In genomic region chr3:55089291-55089690, GRCm38 (mm10) we compare ENCODE assay signal across 24 mouse cellular contexts. TPM values are rescaled to one million over a fixed set of nuclear protein-coding genes. Genes with fewer than 3 reads are reported as not detected.
DNase-seq lines count a peak whose midpoint lies in the region; ATAC-seq and TF ChIP-seq lines count a peak whose summit lies in the region.
"Had no signal": no experiment of that assay in that cellular context is flagged by ENCODE, and none has a peak within 500 bp of the region (broad histone marks: within the 10 kb centered on the region; RNA-seq: fewer than 3 reads in every experiment).

No protein-coding gene starts in this region.

- no peak overlapping the region for H3K4me2 ChIP-seq in liver, embryonic 15.5 days
- H3K4me2 ChIP-seq in liver, postnatal 0 days (ENCODE audit: low read depth, low read length), result no peak overlapping the region
- H3K4me2 ChIP-seq in stomach, postnatal 0 days (replicated peaks; ENCODE audit: low read depth), result no peak overlapping the region
- H3K4me2 ChIP-seq: forebrain, embryonic 13.5 days; heart, embryonic 11.5 days; heart, embryonic 15.5 days; hindbrain, embryonic 15.5 days had no signal

- DNase-seq in adrenal gland, postnatal 25 days, result peak; percentile 22
- DNase-seq in adrenal gland, adult 2 months, result no peak
- no peak for DNase-seq in liver
- DNase-seq in liver, postnatal 0 days, result peak; percentile 27
- no peak for DNase-seq in stomach, postnatal 0 days (ENCODE audit: low spot score)
- DNase-seq in layer of hippocampus, adult 11-12 months (ENCODE audit: low spot score), result no peak
- DNase-seq in cerebellum, postnatal 4 days (ENCODE audit: low spot score in 2 of 2), result no peak
- DNase-seq: adrenal gland, postnatal 10 days; B cell, adult 2 months; cerebellum, adult 11-12 months; cerebellum, adult 9-10 months; cerebellum, postnatal 36 days; gastrocnemius, adult 2 months; gastrocnemius, postnatal 25 days; heart, adult 18-20 months; heart, postnatal 14 days had no signal

- no peak overlapping the region for H3K4me3 ChIP-seq in liver, embryonic 15.5 days (replicated peaks)
- H3K4me3 ChIP-seq in liver, postnatal 0 days (ENCODE audit: low read depth, low read length), result no peak overlapping the region
- H3K4me3 ChIP-seq in stomach, postnatal 0 days (ENCODE audit: low read depth, low read length), result no peak overlapping the region
- H3K4me3 ChIP-seq: embryonic facial prominence, embryonic 10.5 days; forebrain, embryonic 13.5 days; gastrocnemius, adult 2 months; heart, embryonic 15.5 days; hindbrain, embryonic 15.5 days had no signal

- H3K27me3 ChIP-seq in liver, embryonic 15.5 days, result no peaks in the 10 kb centered on the region
- no peaks in the 10 kb centered on the region for H3K27me3 ChIP-seq in liver, postnatal 0 days (ENCODE audit: insufficient read depth, low read length)
- no peaks in the 10 kb centered on the region for H3K27me3 ChIP-seq in stomach, postnatal 0 days (ENCODE audit: control insufficient read depth, insufficient read depth, low read length)
- H3K27me3 ChIP-seq: forebrain, embryonic 13.5 days; heart, embryonic 15.5 days had no signal

- no peak for TF ChIP-seq CTCF in liver, postnatal 0 days (IDR thresholded peaks at IDR 0.05; ENCODE audit: low read depth)
- no peak for TF ChIP-seq CTCF in stomach, postnatal 0 days (IDR thresholded peaks at IDR 0.05; ENCODE audit: low read depth)

- WGBS in liver, embryonic 15.5 days (ENCODE audit: insufficient replicate concordance), result 61% methylated on average over 4 of the region's 4 CpGs
- 58% methylated on average over 4 of the region's 4 CpGs for WGBS in liver, postnatal 0 days (ENCODE audit: insufficient replicate concordance)
- 54% methylated on average over 4 of the region's 4 CpGs for WGBS in stomach, postnatal 0 days

- no peak overlapping the region for H3K27ac ChIP-seq in liver, embryonic 15.5 days (replicated peaks)
- no peak overlapping the region for H3K27ac ChIP-seq in liver, postnatal 0 days (ENCODE audit: low read depth)
- H3K27ac ChIP-seq in stomach, postnatal 0 days (replicated peaks), result no peak overlapping the region
- H3K27ac ChIP-seq: embryonic facial prominence, embryonic 10.5 days; forebrain, embryonic 13.5 days; gastrocnemius, adult 2 months; heart, embryonic 15.5 days; hindbrain, embryonic 15.5 days had no signal

- no peaks in the 10 kb centered on the region for H3K4me1 ChIP-seq in liver, embryonic 15.5 days (replicated peaks)
- peaks cover 7% of the 10 kb centered on the region; the same call in 1 of the 2 replicates for H3K4me1 ChIP-seq in liver, postnatal 0 days (ENCODE audit: insufficient read depth)
- H3K4me1 ChIP-seq in stomach, postnatal 0 days (replicated peaks; ENCODE audit: control insufficient read depth, insufficient read depth), result no peaks in the 10 kb centered on the region
- H3K4me1 ChIP-seq: embryonic facial prominence, embryonic 10.5 days had no signal

- no peaks in the 10 kb centered on the region for H3K9me3 ChIP-seq in liver, embryonic 15.5 days (replicated peaks)
- no peaks in the 10 kb centered on the region for H3K9me3 ChIP-seq in liver, postnatal 0 days (ENCODE audit: low read length)
- H3K9me3 ChIP-seq in stomach, postnatal 0 days (ENCODE audit: control insufficient read depth, low read length), result no peaks in the 10 kb centered on the region
- H3K9me3 ChIP-seq: embryonic facial prominence, embryonic 10.5 days; forebrain, embryonic 13.5 days; G1E; heart, embryonic 15.5 days; hindbrain, embryonic 15.5 days had no signal

- ATAC-seq in liver, embryonic 15.5 days (ENCODE audit: insufficient read depth), result peak; percentile 25; the same call in 1 of the 2 replicates
- ATAC-seq in liver, postnatal 0 days, result peak; percentile 91
- ATAC-seq in stomach, postnatal 0 days (ENCODE audit: low FRiP score, low TSS enrichment), result peak; percentile 67
- ATAC-seq: CD4-positive, CD25-positive, alpha-beta regulatory T cell, adult 4 months; forebrain, embryonic 13.5 days had no signal

- no peaks in the 10 kb centered on the region for H3K36me3 ChIP-seq in liver, embryonic 15.5 days (replicated peaks)
- no peaks in the 10 kb centered on the region for H3K36me3 ChIP-seq in liver, postnatal 0 days (replicated peaks; ENCODE audit: insufficient read depth, low read length)
- no peaks in the 10 kb centered on the region for H3K36me3 ChIP-seq in stomach, postnatal 0 days (ENCODE audit: control insufficient read depth, insufficient read depth, low read length)
- H3K36me3 ChIP-seq: embryonic facial prominence, embryonic 10.5 days; G1E; heart, embryonic 15.5 days; hindbrain, embryonic 15.5 days had no signal

- TF ChIP-seq EP300 in liver, postnatal 0 days (IDR thresholded peaks at IDR 0.05; ENCODE audit: low read depth), result no peak
- no peak for TF ChIP-seq EP300 in stomach, postnatal 0 days (optimal IDR thresholded peaks at IDR 0.05)

- no peak overlapping the region for H3K9ac ChIP-seq in liver, embryonic 15.5 days
- H3K9ac ChIP-seq in liver, postnatal 0 days (replicated peaks), result no peak overlapping the region
- H3K9ac ChIP-seq in stomach, postnatal 0 days (ENCODE audit: low read length), result no peak overlapping the region
- H3K9ac ChIP-seq: forebrain, embryonic 13.5 days; heart, embryonic 15.5 days; hindbrain, embryonic 15.5 days had no signal

RNA-seq across cellular contexts. Expression of gene Spg20, which starts 22.6 kb away (rescaled TPM):
- 40.9 and 57.9 TPM in 2 replicates for total RNA-seq in adrenal gland, postnatal 25 days (2021)
- total RNA-seq in adrenal gland, adult 2 months (2021), result 10 to 100 TPM; 52.2 to 60.9 TPM
- polyA plus RNA-seq in adrenal gland, adult 2 months (2012; rRNA removed), result 13.2 and 15.2 TPM in 2 replicates
- 7.1 and 7.7 TPM in 2 replicates for polyA plus RNA-seq in liver, embryonic 15.5 days (2015; fragmentation: Nextera tagmentation; extraction: Ambion mirVana)
- 7.9 and 10.6 TPM in 2 replicates for polyA plus RNA-seq in liver, postnatal 0 days (2015; fragmentation: Nextera tagmentation; extraction: Ambion mirVana)
- polyA plus RNA-seq in stomach, postnatal 0 days (2015; fragmentation: Nextera tagmentation; extraction: Ambion mirVana), result 14.4 and 16.1 TPM in 2 replicates

RNA-seq across cellular contexts. Expression of gene Ccna1, which starts 34.0 kb away (rescaled TPM):
- not detected in 2 replicates for total RNA-seq in adrenal gland, postnatal 25 days (2021)
- total RNA-seq in adrenal gland, adult 2 months (2021), result under 1 TPM in 1 of 2 experiments, not detected in 1; 0.35 TPM
- polyA plus RNA-seq in adrenal gland, adult 2 months (2012; rRNA removed), result 0.60 TPM in 1 of 2 replicates, not detected in the other
- polyA plus RNA-seq in liver, embryonic 15.5 days (2015; fragmentation: Nextera tagmentation; extraction: Ambion mirVana), result 0.53 and 0.56 TPM in 2 replicates
- polyA plus RNA-seq in liver, postnatal 0 days (2015; fragmentation: Nextera tagmentation; extraction: Ambion mirVana), result not detected in 2 replicates
- polyA plus RNA-seq in stomach, postnatal 0 days (2015; fragmentation: Nextera tagmentation; extraction: Ambion mirVana), result 0.32 and 0.67 TPM in 2 replicates
- total RNA-seq: G1E; gastrocnemius, adult 2 months; gastrocnemius, postnatal 25 days; heart, adult 18-20 months had no signal
- polyA plus RNA-seq: CD4-positive, CD25-positive, alpha-beta regulatory T cell, adult 4 months; G1E had no signal

RNA-seq across cellular contexts. Expression of gene Ccdc169, which starts 47.8 kb away (rescaled TPM):
- total RNA-seq in adrenal gland, postnatal 25 days (2021), result not detected in 2 replicates
- under 1 TPM in 1 of 2 experiments, not detected in 1; 0.26 TPM for total RNA-seq in adrenal gland, adult 2 months (2021)
- not detected in 2 replicates for polyA plus RNA-seq in adrenal gland, adult 2 months (2012; rRNA removed)
- polyA plus RNA-seq in liver, embryonic 15.5 days (2015; fragmentation: Nextera tagmentation; extraction: Ambion mirVana), result not detected in 2 replicates
- not detected in 2 replicates for polyA plus RNA-seq in liver, postnatal 0 days (2015; fragmentation: Nextera tagmentation; extraction: Ambion mirVana)
- polyA plus RNA-seq in stomach, postnatal 0 days (2015; fragmentation: Nextera tagmentation; extraction: Ambion mirVana), result 0.05 TPM in 1 of 2 replicates, not detected in the other
- total RNA-seq: gastrocnemius, postnatal 25 days had no signal
- polyA plus RNA-seq: CD4-positive, CD25-positive, alpha-beta regulatory T cell, adult 4 months; embryonic facial prominence, embryonic 10.5 days; G1E; heart, embryonic 11.5 days; heart, embryonic 15.5 days had no signal

Comparison
In these comparisons a context has a peak if more than half of its experiments do, and no peak if none do; other contexts are left out.
1. DNase-seq: peak in adrenal gland, postnatal 25 days (single experiment) and liver, postnatal 0 days (single experiment); none in adrenal gland, adult 2 months (single experiment), liver (single experiment), stomach, postnatal 0 days (single experiment), layer of hippocampus, adult 11-12 months (single experiment) and cerebellum, postnatal 4 days (0 of 2).
2. ATAC-seq: peak in every context shown above with its lines; median percentile 91 in liver, postnatal 0 days; 67 in stomach, postnatal 0 days; 25 in liver, embryonic 15.5 days.